Mouse (Mus musculus): ENCODE results near the gene Bik. TPM values are rescaled to one million over a fixed set of nuclear protein-coding genes. Genes with fewer than 3 reads are reported as not detected.
A peak's percentile ranks its signal among the peaks of the same experiment; 100 is the strongest.

The Bik gene
- polyA plus RNA-seq, 1 experiment = 4.7 TPM

DNA sequence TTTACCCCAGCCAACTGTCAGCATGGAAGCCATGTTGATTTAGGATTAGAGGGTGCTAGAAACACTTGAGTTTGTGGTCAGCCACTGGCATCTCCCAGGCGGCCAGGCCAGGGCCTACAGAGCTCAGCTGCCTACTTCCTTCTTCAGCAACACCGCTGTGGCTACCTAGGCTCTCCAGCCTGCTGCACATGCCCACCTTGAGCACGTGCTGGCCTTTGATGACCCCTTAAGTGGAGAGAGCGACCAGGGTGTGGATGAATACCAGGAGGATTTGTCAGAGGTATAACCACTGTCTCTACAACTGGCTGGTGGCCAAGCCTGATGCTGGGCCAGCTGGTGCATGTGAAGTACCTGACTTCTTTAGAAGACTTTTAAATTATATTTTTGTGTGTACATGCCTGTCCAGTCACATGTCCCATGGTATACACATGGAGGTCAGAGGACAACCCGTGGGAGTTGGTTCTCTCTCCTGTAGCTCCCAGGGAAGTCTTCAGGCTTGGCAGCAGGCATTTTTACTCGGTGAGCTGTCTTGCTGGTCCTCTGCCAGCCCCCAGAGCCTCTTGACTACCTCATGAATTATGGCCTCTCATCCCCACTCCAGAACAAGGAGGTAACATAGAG lies 48.2 kb downstream of the Bik start:
- TF ChIP-seq POLR2A (IDR thresholded peaks at IDR 0.05; ENCODE audit: low read depth, low read length) = no peak
- no peak for TF ChIP-seq CTCF (IDR thresholded peaks at IDR 0.05; ENCODE audit: extremely low read depth, insufficient read depth, insufficient read length, insufficient replicate concordance)
- Histone ChIP-seq H3K4me1 (ENCODE audit: control insufficient read depth, insufficient read depth, insufficient read length) (no peaks in the 10 kb centered on the region), H3K4me3 (ENCODE audit: extremely low read depth, insufficient read depth, insufficient read length) (no peak overlapping the region), H3K27ac (ENCODE audit: insufficient read depth, low read length) (no peak overlapping the region), H3K36me3 (ENCODE audit: control insufficient read depth, insufficient read depth, low read length) (peaks cover 38% of the 10 kb centered on the region), H3K27me3 (ENCODE audit: control insufficient read depth, insufficient read depth, low read length) (no peaks in the 10 kb centered on the region)
- WGBS = 87% methylated on average over 6 of the region's 6 CpGs
- DNase-seq (ENCODE audit: low read depth in 1 of 2, low spot score in 2 of 2) = no peak

DNA sequence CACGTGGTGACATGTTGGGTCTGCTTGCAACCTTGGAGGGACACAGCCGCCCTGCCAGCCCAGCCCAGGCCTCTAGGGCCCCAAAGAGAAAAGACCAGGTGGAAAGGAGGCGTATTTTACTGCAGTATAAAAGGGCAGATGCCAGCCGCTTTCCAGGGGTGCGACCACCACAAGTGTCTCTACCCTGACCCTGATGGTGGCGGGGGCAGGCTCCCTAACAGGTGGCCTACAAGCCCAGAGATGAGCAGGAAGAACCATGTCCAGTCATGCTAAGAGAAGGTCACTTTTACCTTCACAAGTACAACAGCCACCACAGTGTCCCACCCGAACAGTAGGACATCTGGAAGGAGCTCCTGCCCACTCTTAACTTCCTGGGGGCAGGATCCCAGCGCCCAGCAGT lies 48.9 kb downstream of the Bik start:
- Histone ChIP-seq H3K36me3 (ENCODE audit: control insufficient read depth, insufficient read depth, low read length) (peaks cover 38% of the 10 kb centered on the region), H3K4me1 (ENCODE audit: control insufficient read depth, insufficient read depth, insufficient read length) (no peaks in the 10 kb centered on the region), H3K27me3 (ENCODE audit: control insufficient read depth, insufficient read depth, low read length) (no peaks in the 10 kb centered on the region), H3K27ac (ENCODE audit: insufficient read depth, low read length) (no peak overlapping the region), H3K4me3 (ENCODE audit: extremely low read depth, insufficient read depth, insufficient read length) (no peak overlapping the region)
- no peak for DNase-seq (ENCODE audit: low read depth in 1 of 2, low spot score in 2 of 2)
- 93% methylated on average over 8 of the region's 8 CpGs for WGBS
- no peak for TF ChIP-seq POLR2A (IDR thresholded peaks at IDR 0.05; ENCODE audit: low read depth, low read length)
- TF ChIP-seq CTCF (IDR thresholded peaks at IDR 0.05; ENCODE audit: extremely low read depth, insufficient read depth, insufficient read length, insufficient replicate concordance) = no peak

DNA sequence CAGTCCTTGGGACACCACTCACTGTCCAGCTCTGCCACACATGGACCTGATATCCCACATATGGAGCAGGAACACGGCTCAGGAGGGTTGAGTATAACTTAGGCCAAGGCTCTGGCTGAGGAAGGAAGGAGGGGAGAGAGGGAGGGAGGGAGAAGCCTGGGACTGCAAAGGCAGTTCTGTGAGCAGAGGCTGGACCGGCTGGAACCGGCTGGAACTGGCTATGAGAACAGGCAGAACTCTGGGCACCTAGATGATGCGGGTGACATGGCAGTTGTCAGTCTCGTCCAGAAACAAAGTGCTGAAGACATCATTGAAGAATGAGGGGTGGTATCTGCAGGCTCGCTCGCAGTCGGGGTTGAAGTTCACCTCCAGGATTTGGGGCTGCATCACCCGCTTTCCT lies 50.0 kb downstream of the Bik start:
- peaks cover 39% of the 10 kb centered on the region for H3K36me3 ChIP-seq (ENCODE audit: control insufficient read depth, insufficient read depth, low read length)
- H3K4me3 ChIP-seq (ENCODE audit: extremely low read depth, insufficient read depth, insufficient read length) = no peak overlapping the region
- no peak for DNase-seq (ENCODE audit: low read depth in 1 of 2, low spot score in 2 of 2)
- no peaks in the 10 kb centered on the region for H3K4me1 ChIP-seq (ENCODE audit: control insufficient read depth, insufficient read depth, insufficient read length)
- TF ChIP-seq CTCF (IDR thresholded peaks at IDR 0.05; ENCODE audit: extremely low read depth, insufficient read depth, insufficient read length, insufficient replicate concordance) = no peak
- TF ChIP-seq POLR2A (IDR thresholded peaks at IDR 0.05; ENCODE audit: low read depth, low read length) = no peak
- WGBS = 94% methylated on average over 9 of the region's 9 CpGs
- no peak overlapping the region for H3K27ac ChIP-seq (ENCODE audit: insufficient read depth, low read length)
- H3K27me3 ChIP-seq (ENCODE audit: control insufficient read depth, insufficient read depth, low read length) = no peaks in the 10 kb centered on the region

DNA sequence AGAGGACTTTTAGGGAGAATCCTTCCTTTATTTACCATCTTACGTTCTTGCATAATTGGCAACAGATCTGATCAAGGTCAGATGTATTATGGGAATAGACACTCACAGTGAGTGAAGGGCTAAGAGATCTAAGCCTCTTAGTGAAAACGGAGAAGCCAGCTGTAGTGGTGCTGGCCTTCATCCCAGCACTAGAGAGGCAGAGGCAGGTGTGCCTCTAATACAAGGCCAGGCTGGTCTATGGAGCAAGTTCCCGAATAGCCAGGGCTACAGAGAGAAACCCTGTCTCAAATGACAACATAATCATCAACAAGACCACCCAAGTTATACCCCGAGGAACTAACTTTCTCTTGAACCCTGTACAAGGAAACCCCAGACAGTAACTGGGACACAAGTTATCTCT lies 56.3 kb downstream of the Bik start:
- Histone ChIP-seq H3K27ac (ENCODE audit: insufficient read depth, low read length) (no peak overlapping the region), H3K4me3 (ENCODE audit: extremely low read depth, insufficient read depth, insufficient read length) (no peak overlapping the region), H3K4me1 (ENCODE audit: control insufficient read depth, insufficient read depth, insufficient read length) (no peaks in the 10 kb centered on the region), H3K36me3 (ENCODE audit: control insufficient read depth, insufficient read depth, low read length) (peaks cover 16% of the 10 kb centered on the region), H3K27me3 (ENCODE audit: control insufficient read depth, insufficient read depth, low read length) (no peaks in the 10 kb centered on the region)
- WGBS = 93% methylated on average over 4 of the region's 4 CpGs
- no peak for DNase-seq (ENCODE audit: low read depth in 1 of 2, low spot score in 2 of 2)
- no peak for TF ChIP-seq POLR2A (IDR thresholded peaks at IDR 0.05; ENCODE audit: low read depth, low read length)
- TF ChIP-seq CTCF (IDR thresholded peaks at IDR 0.05; ENCODE audit: extremely low read depth, insufficient read depth, insufficient read length, insufficient replicate concordance) = no peak

DNA sequence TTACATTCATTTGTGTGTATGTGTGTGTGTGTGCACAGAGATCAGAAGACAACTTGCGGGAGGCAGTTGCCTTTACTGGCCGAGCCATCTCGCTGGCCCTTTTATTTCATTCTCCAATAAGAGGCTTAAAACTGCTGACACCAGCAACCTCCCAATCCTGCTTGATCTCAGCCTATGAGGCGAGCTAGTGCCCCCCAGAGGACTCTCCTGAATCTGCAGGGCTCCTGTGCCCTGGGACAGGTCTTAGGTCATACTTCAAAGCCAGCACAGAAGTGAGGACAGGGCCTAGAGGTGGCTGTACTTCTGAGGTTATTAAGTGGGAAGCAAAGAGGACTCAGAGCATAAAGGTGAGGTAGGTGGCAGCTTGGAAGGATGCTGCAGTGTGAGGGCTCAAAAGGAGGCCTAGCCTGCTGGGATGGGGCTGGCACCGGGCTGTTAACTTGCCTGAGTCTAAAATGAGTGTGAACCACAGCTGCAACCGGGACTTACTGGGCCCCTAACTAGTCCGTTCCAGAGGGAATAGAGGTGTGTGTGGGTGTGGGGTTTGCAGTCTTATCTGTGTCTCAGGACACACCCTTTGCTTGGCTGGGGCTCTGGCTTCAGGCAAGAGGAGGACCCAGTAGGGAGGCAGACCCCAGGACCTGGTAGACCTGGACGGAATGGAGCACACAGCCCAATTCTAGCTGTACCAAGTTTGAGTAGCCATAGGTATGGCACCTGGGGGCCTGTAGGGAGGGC lies 56.9 kb downstream of the Bik start:
- H3K27ac ChIP-seq (ENCODE audit: insufficient read depth, low read length) = no peak overlapping the region
- peak in 1 of 2 experiments; percentile 38 for DNase-seq (ENCODE audit: low read depth in 1 of 2, low spot score in 2 of 2)
- TF ChIP-seq CTCF (IDR thresholded peaks at IDR 0.05; ENCODE audit: extremely low read depth, insufficient read depth, insufficient read length, insufficient replicate concordance) (peak; percentile 41; the same call in 1 of the 2 replicates), POLR2A (IDR thresholded peaks at IDR 0.05; ENCODE audit: low read depth, low read length) (no peak)
- 83% methylated on average over 8 of the region's 8 CpGs for WGBS
- peaks cover 16% of the 10 kb centered on the region for H3K36me3 ChIP-seq (ENCODE audit: control insufficient read depth, insufficient read depth, low read length)
- H3K4me1 ChIP-seq (ENCODE audit: control insufficient read depth, insufficient read depth, insufficient read length) = no peaks in the 10 kb centered on the region
- H3K4me3 ChIP-seq (ENCODE audit: extremely low read depth, insufficient read depth, insufficient read length) = no peak overlapping the region
- no peaks in the 10 kb centered on the region for H3K27me3 ChIP-seq (ENCODE audit: control insufficient read depth, insufficient read depth, low read length)

DNA sequence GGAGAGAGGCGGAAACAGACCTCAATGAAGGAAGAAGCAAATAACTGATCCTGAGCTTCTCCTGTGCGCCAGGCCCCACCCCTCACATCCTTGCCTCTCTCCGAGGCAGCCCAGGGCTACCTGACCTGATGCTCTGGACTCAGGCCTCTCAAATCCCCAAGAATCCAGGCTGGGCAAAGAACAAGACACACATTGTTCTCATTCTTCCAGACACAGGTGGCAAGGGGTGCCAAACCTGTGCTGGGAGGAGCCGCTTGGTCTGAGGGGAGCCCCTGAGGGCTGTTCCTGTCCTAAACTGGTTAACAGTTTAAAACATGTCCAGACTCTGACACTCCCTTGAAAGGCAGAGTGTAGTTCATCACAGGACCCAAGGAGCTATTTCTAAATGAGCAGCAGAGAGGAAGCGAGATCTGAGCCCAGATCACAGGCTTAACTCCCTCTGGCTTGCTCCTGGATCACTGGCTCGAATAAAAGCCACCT lies 58.1 kb downstream of the Bik start:
- Histone ChIP-seq H3K27ac (ENCODE audit: insufficient read depth, low read length) (no peak overlapping the region), H3K36me3 (ENCODE audit: control insufficient read depth, insufficient read depth, low read length) (peaks cover 16% of the 10 kb centered on the region), H3K4me3 (ENCODE audit: extremely low read depth, insufficient read depth, insufficient read length) (no peak overlapping the region), H3K27me3 (ENCODE audit: control insufficient read depth, insufficient read depth, low read length) (no peaks in the 10 kb centered on the region), H3K4me1 (ENCODE audit: control insufficient read depth, insufficient read depth, insufficient read length) (no peaks in the 10 kb centered on the region)
- DNase-seq (ENCODE audit: low read depth in 1 of 2, low spot score in 2 of 2) = no peak
- TF ChIP-seq POLR2A (IDR thresholded peaks at IDR 0.05; ENCODE audit: low read depth, low read length) (no peak), CTCF (IDR thresholded peaks at IDR 0.05; ENCODE audit: extremely low read depth, insufficient read depth, insufficient read length, insufficient replicate concordance) (no peak)
- 95% methylated on average over 6 of the region's 6 CpGs for WGBS

DNA sequence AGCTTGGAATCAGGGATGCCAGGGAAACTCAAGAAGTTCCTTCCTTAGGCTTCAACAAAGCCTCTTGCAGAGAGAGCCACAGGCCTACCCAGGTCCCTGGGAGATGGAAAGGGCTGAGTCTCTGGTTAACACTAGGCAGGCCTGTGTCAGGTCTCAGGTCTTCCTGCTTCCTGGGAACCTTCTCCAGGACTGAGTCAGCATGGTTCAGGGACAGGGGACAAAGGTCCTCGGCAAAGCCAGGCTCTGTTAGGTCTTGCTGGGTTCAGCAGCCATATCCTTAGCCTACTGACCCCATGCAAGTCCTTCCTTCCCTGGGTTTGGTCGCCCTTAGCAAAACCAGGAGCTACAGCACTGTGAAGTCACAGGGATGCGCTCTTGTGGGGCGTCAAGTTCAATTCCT lies 64.2 kb downstream of the Bik start:
- 96% methylated on average over 4 of the region's 4 CpGs for WGBS
- Histone ChIP-seq H3K27ac (ENCODE audit: insufficient read depth, low read length) (no peak overlapping the region), H3K4me3 (ENCODE audit: extremely low read depth, insufficient read depth, insufficient read length) (no peak overlapping the region), H3K4me1 (ENCODE audit: control insufficient read depth, insufficient read depth, insufficient read length) (no peaks in the 10 kb centered on the region; the same call in 1 of the 2 replicates), H3K36me3 (ENCODE audit: control insufficient read depth, insufficient read depth, low read length) (peaks cover 10% of the 10 kb centered on the region), H3K27me3 (ENCODE audit: control insufficient read depth, insufficient read depth, low read length) (no peaks in the 10 kb centered on the region)
- DNase-seq (ENCODE audit: low read depth in 1 of 2, low spot score in 2 of 2) = no peak
- no peak for TF ChIP-seq POLR2A (IDR thresholded peaks at IDR 0.05; ENCODE audit: low read depth, low read length)
- no peak for TF ChIP-seq CTCF (IDR thresholded peaks at IDR 0.05; ENCODE audit: extremely low read depth, insufficient read depth, insufficient read length, insufficient replicate concordance)
